Mouse (Mus musculus) adrenal gland, adult 8-10 months (tissue): ENCODE results near the gene Alcam. TPM values are rescaled to one million over a fixed set of nuclear protein-coding genes. Genes with fewer than 3 reads are reported as not detected.

Source experiments
- DNase-seq: peaks from one replicate; pipeline ENCODE4 v3.0.0; 2022
- total RNA-seq, 4 experiments: library from RNA; stranded (reverse); gene quantifications; 2 replicates each; pipeline ENCODE4 v1.2.4; 2022

The Alcam gene
- total RNA-seq, 4 experiments from 2014 or later: 50.5 to 84.0 (median 58.9) TPM

DNA sequence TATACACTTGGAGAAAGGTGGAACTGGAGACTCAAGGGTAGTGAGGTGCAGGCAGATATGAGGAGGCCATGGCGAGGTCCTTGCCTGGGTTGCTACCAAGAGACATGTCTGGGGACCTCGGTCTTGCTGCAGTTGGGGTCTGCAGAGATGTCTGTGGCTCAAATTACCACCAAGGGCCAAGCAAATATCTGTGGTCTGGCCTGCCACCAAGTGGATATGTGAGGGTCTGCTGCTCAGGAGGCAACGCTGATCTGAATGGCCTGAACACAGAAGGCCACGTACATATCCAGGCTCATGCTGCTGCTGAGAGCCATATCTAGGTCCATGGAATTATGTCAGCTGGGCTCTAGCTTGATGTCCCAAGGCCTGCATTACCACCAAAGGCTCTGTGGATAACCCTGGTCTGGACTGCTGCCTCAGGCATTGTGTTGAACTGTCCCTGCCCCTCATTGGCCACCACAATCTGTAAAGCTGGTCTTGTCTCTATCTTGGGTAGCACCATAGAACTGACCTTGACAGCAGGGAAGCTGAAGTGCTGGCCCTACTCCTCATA is 210.4 kb downstream of the Alcam start:
- no peak for DNase-seq

DNA sequence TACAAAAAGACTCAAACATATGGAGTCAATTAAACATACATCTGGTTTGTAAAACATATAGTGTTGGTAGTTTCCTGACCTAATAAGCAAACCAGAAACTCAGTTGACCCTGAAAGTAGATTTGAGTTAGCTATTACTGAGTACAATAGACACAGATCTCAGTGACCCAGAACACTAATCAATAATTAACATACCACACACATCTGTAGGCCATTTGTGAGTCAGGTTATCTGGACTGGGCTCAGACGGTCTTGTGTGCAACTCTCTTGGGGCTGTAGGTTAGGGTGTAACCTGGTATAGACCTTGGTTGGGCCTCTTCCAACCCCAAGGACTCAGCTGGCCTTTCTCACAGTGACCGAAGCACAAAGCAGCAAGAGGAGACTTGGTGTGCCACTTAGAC is 211.7 kb downstream of the Alcam start:
- DNase-seq: no peak

DNA sequence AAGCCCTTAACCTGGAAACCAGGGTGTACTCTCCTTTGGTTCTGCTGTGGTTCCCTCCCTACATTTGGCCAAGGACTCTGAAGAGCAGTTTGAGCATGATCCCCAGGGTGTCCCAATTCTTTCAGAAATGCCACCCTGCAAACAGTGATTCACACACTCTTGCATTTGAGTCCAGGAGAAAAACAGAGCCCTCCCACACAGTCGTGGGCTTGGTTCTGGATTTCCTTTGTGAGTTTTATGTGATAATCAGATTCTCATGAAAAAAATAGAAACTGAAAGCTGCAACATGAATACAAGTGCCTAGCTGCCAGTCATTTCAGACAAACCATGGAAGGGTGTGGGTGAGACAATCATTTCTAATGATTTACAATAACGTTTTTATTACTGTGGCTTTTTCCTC is 223.9 kb downstream of the Alcam start:
- no peak for DNase-seq

DNA sequence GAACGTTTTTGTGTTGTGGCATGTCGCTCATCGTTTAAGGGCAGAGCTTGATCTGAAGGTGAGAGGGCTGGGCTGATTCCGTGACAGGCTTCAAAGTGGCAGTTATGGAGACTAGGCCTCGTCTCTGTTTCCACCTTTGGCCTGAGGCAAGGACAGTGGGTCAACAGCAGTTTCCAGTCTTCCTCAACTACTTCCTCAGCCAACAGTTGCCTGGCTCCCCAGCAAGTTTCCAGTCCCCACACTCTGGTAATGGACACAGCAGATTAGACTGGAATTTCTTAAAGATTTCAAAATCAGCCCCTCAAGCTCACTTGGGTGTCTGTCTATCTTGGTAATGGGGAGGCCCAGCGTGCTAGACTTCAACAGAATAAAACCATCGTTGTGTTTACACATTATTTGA is 224.4 kb downstream of the Alcam start:
- DNase-seq: no peak

DNA sequence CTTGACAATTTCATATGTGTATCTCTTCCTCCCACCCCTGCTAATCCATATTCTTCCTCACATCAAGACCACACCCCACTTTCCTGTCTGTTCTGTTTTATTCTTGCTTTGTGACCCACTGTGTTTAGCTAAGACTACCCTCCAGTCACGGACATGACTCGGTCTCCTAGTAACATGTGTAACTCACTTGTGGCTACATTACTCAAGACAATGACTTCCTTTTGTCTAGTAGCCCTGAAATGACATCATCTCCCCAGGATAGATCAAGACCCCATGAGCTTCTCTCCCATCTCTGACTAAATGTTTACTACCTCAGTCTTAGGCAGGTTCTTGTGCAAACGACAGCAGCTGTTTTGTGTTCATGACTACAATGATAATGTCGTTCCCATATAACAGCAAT is 231.0 kb downstream of the Alcam start:
- DNase-seq: no peak

- no peak for DNase-seq
Measured at GRCm38 (mm10) chr16:52219069-52219468, 234.8 kb downstream of the Alcam start.

DNA sequence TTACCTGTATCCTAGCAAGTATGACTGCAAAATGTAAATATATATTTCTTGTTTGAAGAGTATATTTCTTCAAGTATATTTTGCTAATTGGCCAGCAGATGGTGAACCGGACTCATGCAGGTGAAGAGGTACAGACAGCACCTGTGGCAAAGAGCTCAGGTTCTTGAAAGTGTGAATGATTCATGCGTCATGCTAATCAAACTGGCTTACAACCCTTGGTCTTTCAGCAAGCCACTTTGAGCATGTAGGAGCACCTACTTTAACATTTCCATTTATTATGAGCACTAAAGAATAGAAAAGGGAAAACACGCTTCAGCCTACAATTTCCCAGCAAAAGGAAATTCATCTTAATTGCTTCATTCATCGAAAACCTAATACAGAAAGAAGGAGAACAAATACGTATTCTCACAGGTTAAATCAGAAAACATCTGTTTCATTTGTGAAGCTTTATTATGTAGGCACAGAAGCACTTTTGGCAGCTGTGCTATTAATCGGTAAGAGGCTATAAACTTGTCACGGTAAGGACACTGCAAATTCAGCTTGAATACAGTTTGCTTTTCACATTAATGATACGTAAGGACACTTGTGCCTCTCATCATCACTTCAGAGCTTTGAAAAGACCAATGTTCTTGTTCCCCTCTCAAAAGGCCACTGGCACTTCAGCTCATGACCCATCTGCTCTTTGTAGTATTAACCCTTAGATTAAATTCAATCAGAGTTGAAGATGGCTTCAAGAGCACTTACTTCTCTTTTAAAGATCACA is 242.8 kb downstream of the Alcam start:
- no peak for DNase-seq

GRCm38 (mm10) chr16:52200107-52200506 is 253.8 kb downstream of the Alcam start:
- no peak for DNase-seq
